Mouse (Mus musculus) hindbrain, embryonic 13.5 days (tissue): ENCODE results near the gene Dnah11. TPM values are rescaled to one million over a fixed set of nuclear protein-coding genes. Genes with fewer than 3 reads are reported as not detected.

ENCODE experiments used
- ATAC-seq: fragments of 200-750 bp; cut with Nextera tagmentation; 2 replicates; pipeline ENCODE4 v1.8.0; 2017; ENCODE audit warnings: moderate TSS enrichment; ENCODE audit not compliant: low FRiP score
- H3K27ac ChIP-seq: fragments of 300-500 bp; sonication (generic); 2 replicates; pipeline ENCODE4 v1.5.1; 2015; ENCODE audit warnings: inconsistent platforms, mild to moderate bottlenecking, moderate library complexity
- H3K27me3 ChIP-seq: fragments of 300-500 bp; sonication (generic); 2 replicates; pipeline ENCODE4 v1.6.1; 2015; ENCODE audit warnings: mild to moderate bottlenecking, inconsistent platforms
- H3K36me3 ChIP-seq: fragments of 300-500 bp; sonication (generic); 2 replicates; pipeline ENCODE4 v1.6.1; 2015; ENCODE audit warnings: mild to moderate bottlenecking, inconsistent platforms
- H3K4me1 ChIP-seq: fragments of 300-500 bp; sonication (generic); replicated peaks from 2 replicates; pipeline ENCODE4 v1.6.1; 2015; ENCODE audit warnings: inconsistent platforms
- H3K4me2 ChIP-seq: fragments of 300-500 bp; sonication (generic); 2 replicates; pipeline ENCODE4 v1.6.1; 2015; ENCODE audit warnings: inconsistent platforms, mild to moderate bottlenecking, moderate library complexity
- H3K4me3 ChIP-seq: fragments of 300-500 bp; sonication (generic); 2 replicates; pipeline ENCODE4 v1.5.1; 2015; ENCODE audit warnings: mild to moderate bottlenecking, inconsistent platforms
- H3K9ac ChIP-seq: fragments of 300-500 bp; sonication (generic); 2 replicates; pipeline ENCODE4 v1.6.1; 2015; ENCODE audit warnings: mild to moderate bottlenecking, inconsistent platforms
- H3K9me3 ChIP-seq: fragments of 300-500 bp; sonication (generic); 2 replicates; pipeline ENCODE4 v1.6.1; 2016; ENCODE audit warnings: inconsistent platforms
- WGBS: fragments of 180-500 bp; shearing (Covaris S2); methylation state at CpG from one replicate; pipeline ENCODE4 v1.1.7; 2015; 5-methylcytosine and 5-hydroxymethylcytosine counted together
- polyA plus RNA-seq: library from polyadenylated mRNA; unstranded; fragments of >200 nt; fragmentation: Nextera tagmentation; extraction: Ambion mirVana; gene quantifications from 2 replicates; pipeline ENCODE4 v1.2.1, GENCODE M21; 2015

The Dnah11 gene
- polyA plus RNA-seq, 1 experiment from 2014 or later: 0.36 TPM

- no peaks in the 10 kb centered on the region for H3K9me3 ChIP-seq
- no peaks in the 10 kb centered on the region for H3K36me3 ChIP-seq
- no peaks in the 10 kb centered on the region for H3K4me1 ChIP-seq
- 87% methylated on average over 3 of the region's 3 CpGs for WGBS
- no peak for ATAC-seq
- H3K4me3 ChIP-seq: no peak overlapping the region
- H3K27ac ChIP-seq: no peak overlapping the region
- H3K4me2 ChIP-seq: no peak overlapping the region
- no peak overlapping the region for H3K9ac ChIP-seq
- H3K27me3 ChIP-seq: no peaks in the 10 kb centered on the region
Measured at GRCm38 (mm10) chr12:117887422-117887821, 311.4 kb downstream of the Dnah11 start.

DNA sequence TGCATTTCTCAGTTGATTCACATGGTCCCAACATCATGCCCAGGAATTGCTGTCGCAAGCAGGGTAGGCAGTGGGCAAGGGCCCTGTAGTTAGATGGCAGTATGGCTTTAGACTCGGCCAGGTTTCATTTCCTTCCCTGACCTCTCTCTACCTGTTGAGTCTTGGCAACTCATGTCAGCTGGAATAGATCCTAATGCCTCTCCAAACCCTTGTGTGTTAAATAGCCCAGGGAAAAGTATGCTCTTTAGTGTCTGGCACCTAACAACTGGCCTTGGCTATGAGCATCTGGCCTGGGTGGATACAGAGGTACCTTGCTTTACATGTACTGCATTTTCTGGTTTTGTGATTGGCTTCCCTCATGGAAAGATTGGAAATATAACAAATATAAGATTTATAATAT, 314.2 kb downstream of the Dnah11 start:
- H3K27me3 ChIP-seq: no peaks in the 10 kb centered on the region
- WGBS: 93% methylated on average over 2 of the region's 2 CpGs
- H3K27ac ChIP-seq: no peak overlapping the region
- H3K4me1 ChIP-seq: no peaks in the 10 kb centered on the region
- H3K36me3 ChIP-seq: no peaks in the 10 kb centered on the region
- no peaks in the 10 kb centered on the region for H3K9me3 ChIP-seq
- no peak for ATAC-seq
- H3K9ac ChIP-seq: no peak overlapping the region
- H3K4me3 ChIP-seq: no peak overlapping the region
- H3K4me2 ChIP-seq: no peak overlapping the region

- H3K9ac ChIP-seq: no peak overlapping the region
- 94% methylated on average over 13 of the region's 13 CpGs for WGBS
Measured at GRCm38 (mm10) chr12:117878341-117878740, 320.5 kb downstream of the Dnah11 start.

DNA sequence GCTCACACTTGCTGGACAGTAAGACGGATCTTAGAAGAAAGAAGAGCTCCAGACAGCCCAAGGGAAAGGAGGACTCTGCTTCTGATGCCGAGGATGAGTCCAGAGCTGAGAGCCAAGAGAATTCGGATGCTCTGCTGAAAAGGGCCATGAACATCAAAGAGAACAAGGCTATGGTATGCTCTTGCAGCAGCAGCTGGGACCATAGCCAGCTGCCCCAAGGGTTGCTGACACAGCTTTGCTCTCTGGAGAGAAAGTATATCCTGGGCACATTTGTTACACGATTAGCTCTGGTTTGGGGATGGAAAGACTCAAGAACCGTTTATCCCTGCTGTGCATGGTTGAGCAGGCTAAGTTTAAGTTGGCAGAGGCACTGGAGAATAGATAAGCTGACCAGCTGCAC, 326.6 kb downstream of the Dnah11 start:
- ATAC-seq: no peak
- H3K9ac ChIP-seq: no peak overlapping the region
- 83% methylated on average over 5 of the region's 5 CpGs for whole genome bisulfite sequencing

More at GRCm38 (mm10) chr12:117878341-117878740, 320.5 kb downstream of the Dnah11 start:
- ATAC-seq: no peak
- Histone ChIP-seq H3K4me3 (no peak overlapping the region), H3K27me3 (no peaks in the 10 kb centered on the region), H3K4me2 (no peak overlapping the region), H3K27ac (no peak overlapping the region), H3K36me3 (0 out of 2 replicates have a peak, but pooled peaks cover 5% of the 10 kb centered on the region), H3K4me1 (no peaks in the 10 kb centered on the region), H3K9me3 (no peaks in the 10 kb centered on the region)

DNA sequence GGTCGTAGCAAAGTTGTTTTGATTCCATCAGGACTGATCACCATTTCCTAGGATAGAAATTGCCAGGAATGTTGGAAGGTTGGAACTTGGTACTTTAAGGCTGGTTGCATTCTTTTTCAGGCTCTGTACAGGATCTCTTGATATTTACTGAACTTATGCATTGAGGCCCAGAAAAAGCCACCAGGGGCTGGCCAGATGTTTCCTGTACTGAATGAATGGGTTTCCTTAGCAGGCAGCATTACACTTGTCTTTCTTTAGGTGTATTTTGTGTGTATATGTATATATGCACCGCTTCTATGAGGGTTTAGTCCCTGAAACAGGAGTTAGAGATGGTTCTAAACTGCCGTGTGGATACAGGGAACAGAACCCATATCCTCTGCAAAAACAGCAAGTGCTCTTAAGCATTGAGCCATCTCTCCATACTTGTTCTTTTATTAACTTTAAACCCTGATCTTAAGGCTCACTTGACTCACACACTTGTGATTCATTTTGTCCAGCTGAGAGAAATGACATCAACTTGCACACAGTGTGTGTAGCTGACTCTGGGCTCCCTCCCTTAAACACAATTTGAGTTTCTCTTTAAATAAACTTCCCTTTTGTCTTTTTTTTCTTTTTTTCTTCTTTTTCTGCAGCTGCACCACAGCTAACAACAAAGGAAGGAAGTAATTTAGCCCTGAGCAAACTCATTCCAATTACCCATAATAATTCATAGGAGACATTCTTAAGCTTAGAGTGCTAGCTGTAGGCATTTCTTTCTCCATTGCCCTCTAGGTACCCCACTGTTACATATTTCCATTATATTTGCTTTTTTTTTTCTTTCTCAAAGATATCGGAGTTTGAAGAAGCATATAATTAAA, 330.9 kb downstream of the Dnah11 start:
- Histone ChIP-seq H3K4me1 (no peaks in the 10 kb centered on the region), H3K9ac (no peak overlapping the region), H3K4me3 (no peak overlapping the region), H3K36me3 (no peaks in the 10 kb centered on the region), H3K27ac (no peak overlapping the region), H3K27me3 (no peaks in the 10 kb centered on the region), H3K4me2 (no peak overlapping the region), H3K9me3 (0 out of 2 replicates have a peak, but pooled peaks cover 8% of the 10 kb centered on the region)
- WGBS: 94% methylated on average over 4 of the region's 4 CpGs
- no peak for ATAC-seq

More for the DNA sequence above, 326.6 kb downstream of the Dnah11 start:
- Histone ChIP-seq H3K27ac (no peak overlapping the region), H3K4me1 (no peaks in the 10 kb centered on the region), H3K4me2 (no peak overlapping the region), H3K9me3 (0 out of 2 replicates have a peak, but pooled peaks cover 8% of the 10 kb centered on the region), H3K27me3 (no peaks in the 10 kb centered on the region), H3K36me3 (0 out of 2 replicates have a peak, but pooled peaks cover 5% of the 10 kb centered on the region), H3K4me3 (no peak overlapping the region)

DNA sequence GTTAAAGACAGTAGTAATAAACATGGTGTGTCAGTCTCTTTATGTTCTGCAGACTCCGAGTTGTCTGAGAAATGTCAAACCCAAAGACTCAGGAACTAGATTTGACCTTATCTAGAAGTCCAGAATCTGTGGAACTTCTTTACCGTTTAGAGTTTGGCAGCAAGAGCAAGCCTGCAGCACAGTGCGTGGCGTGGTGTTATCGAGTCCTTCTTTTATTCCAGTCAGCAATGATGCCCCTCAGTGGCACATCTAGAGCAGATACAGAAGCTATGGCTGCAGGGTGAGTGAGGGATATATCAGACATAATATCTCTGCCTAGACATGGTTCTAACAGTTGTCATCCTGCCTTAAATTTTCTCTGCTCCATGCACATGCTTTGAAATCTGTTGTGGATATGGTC, 336.2 kb downstream of the Dnah11 start:
- H3K4me3 ChIP-seq: no peak overlapping the region
- H3K4me2 ChIP-seq: no peak overlapping the region
- no peak overlapping the region for H3K27ac ChIP-seq
- WGBS: 94% methylated on average over 5 of the region's 5 CpGs
- H3K9ac ChIP-seq: no peak overlapping the region
- no peaks in the 10 kb centered on the region for H3K4me1 ChIP-seq
- no peaks in the 10 kb centered on the region for H3K9me3 ChIP-seq
- no peaks in the 10 kb centered on the region for H3K36me3 ChIP-seq
- no peak for ATAC-seq
- no peaks in the 10 kb centered on the region for H3K27me3 ChIP-seq

GRCm38 (mm10) chr12:117861249-117861648, 337.6 kb downstream of the Dnah11 start:
- no peaks in the 10 kb centered on the region for H3K36me3 ChIP-seq
- H3K4me3 ChIP-seq: no peak overlapping the region
- no peak overlapping the region for H3K27ac ChIP-seq
- H3K4me2 ChIP-seq: no peak overlapping the region
- no peak overlapping the region for H3K9ac ChIP-seq
- H3K9me3 ChIP-seq: no peaks in the 10 kb centered on the region
- no peaks in the 10 kb centered on the region for H3K27me3 ChIP-seq
- no peaks in the 10 kb centered on the region for H3K4me1 ChIP-seq
- no peak for ATAC-seq
- WGBS: 65% methylated on average over 3 of the region's 3 CpGs

DNA sequence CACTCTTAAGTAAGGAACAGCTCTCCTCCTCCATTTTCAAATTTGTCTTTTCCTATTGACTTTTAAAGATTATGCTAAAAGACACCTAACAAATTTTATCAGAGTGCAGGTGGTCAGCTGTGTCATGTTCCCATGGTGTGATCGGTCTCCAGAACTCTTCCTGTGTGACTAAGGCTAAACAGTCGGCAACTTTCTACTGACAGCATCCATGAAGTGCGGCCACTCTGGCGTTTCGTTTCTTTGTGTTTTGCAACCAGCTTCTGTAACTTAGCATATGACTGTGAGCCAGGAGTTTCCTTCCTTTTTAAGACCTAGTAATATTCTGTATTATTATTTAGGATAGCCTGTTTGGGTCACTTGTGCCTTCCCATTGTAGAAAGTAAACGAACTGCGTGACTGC, 338.0 kb downstream of the Dnah11 start:
- ATAC-seq: no peak
- H3K9ac ChIP-seq: no peak overlapping the region
- no peaks in the 10 kb centered on the region for H3K9me3 ChIP-seq
- no peaks in the 10 kb centered on the region for H3K4me1 ChIP-seq
- no peaks in the 10 kb centered on the region for H3K27me3 ChIP-seq
- no peaks in the 10 kb centered on the region for H3K36me3 ChIP-seq
- no peak overlapping the region for H3K27ac ChIP-seq
- H3K4me3 ChIP-seq: no peak overlapping the region
- H3K4me2 ChIP-seq: no peak overlapping the region
- WGBS: 73% methylated on average over 7 of the region's 7 CpGs

GRCm38 (mm10) chr12:117857884-117858283, 341.0 kb downstream of the Dnah11 start:
- WGBS: 89% methylated on average over 6 of the region's 6 CpGs
- Histone ChIP-seq H3K27ac (no peak overlapping the region), H3K4me3 (no peak overlapping the region), H3K9me3 (no peaks in the 10 kb centered on the region), H3K36me3 (no peaks in the 10 kb centered on the region), H3K4me1 (no peaks in the 10 kb centered on the region), H3K27me3 (no peaks in the 10 kb centered on the region), H3K9ac (no peak overlapping the region), H3K4me2 (no peak overlapping the region)
- no peak for ATAC-seq

- H3K27me3 ChIP-seq: no peaks in the 10 kb centered on the region
- no peak overlapping the region for H3K9ac ChIP-seq
- no peaks in the 10 kb centered on the region for H3K36me3 ChIP-seq
- ATAC-seq: no peak
- no peak overlapping the region for H3K4me2 ChIP-seq
- H3K9me3 ChIP-seq: no peaks in the 10 kb centered on the region
- no peak overlapping the region for H3K27ac ChIP-seq
- WGBS: 73% methylated on average over 9 of the region's 9 CpGs
- no peaks in the 10 kb centered on the region for H3K4me1 ChIP-seq
- no peak overlapping the region for H3K4me3 ChIP-seq
Measured at GRCm38 (mm10) chr12:117857023-117857422, 341.8 kb downstream of the Dnah11 start.

DNA sequence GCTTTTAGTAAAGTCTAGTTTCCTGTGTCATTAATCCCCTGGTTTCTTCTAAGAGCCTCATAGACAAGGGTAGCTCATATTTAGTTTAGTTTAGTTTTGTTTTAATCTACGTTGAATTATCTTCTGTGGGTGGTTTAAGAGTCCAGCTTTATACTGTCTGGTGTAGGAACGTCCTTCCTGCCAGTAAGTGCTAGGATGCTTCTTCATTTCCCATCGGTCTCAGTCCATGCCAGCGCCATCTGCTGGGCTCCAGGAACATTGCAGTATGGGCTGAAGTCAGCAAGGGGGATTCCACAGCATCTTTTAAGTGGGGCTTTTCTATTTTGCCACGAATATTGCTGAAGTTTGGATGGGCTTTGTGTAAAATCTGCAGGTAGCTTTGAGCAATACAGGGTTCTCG, 345.5 kb downstream of the Dnah11 start:
- 32% methylated on average over 6 of the region's 6 CpGs for WGBS
- H3K4me1 ChIP-seq: no peaks in the 10 kb centered on the region

DNA sequence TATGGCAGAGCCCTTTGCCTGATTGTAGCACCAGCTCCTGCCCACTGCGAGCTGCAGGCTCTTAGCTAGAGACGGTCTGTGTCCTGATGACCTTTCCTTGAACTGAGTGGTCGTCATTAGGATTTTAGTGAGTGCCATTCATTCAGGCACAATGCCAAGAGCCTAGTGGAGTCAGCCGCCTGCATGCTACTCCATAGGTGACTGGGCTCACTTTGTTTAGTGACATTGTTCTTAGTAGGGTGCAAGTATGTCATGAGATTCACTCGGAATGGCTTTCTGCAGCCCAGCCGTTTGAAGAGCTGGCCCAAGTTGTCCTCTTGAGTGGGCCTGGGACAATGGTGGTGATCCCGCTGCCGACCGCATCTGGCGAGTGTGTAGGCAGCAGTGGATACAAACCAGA, 348.4 kb downstream of the Dnah11 start:
- Histone ChIP-seq H3K9ac (no peak overlapping the region), H3K9me3 (no peaks in the 10 kb centered on the region), H3K4me3 (no peak overlapping the region), H3K4me2 (no peak overlapping the region), H3K27ac (no peak overlapping the region), H3K4me1 (no peaks in the 10 kb centered on the region), H3K27me3 (no peaks in the 10 kb centered on the region), H3K36me3 (no peaks in the 10 kb centered on the region)
- ATAC-seq: no peak
- 18% methylated on average over 10 of the region's 10 CpGs for WGBS

More for the DNA sequence above, 345.5 kb downstream of the Dnah11 start:
- no peak overlapping the region for H3K4me2 ChIP-seq
- H3K9me3 ChIP-seq: no peaks in the 10 kb centered on the region
- no peak overlapping the region for H3K9ac ChIP-seq
- H3K4me3 ChIP-seq: no peak overlapping the region
- no peak for ATAC-seq
- no peaks in the 10 kb centered on the region for H3K36me3 ChIP-seq
- no peaks in the 10 kb centered on the region for H3K27me3 ChIP-seq
- no peak overlapping the region for H3K27ac ChIP-seq

DNA sequence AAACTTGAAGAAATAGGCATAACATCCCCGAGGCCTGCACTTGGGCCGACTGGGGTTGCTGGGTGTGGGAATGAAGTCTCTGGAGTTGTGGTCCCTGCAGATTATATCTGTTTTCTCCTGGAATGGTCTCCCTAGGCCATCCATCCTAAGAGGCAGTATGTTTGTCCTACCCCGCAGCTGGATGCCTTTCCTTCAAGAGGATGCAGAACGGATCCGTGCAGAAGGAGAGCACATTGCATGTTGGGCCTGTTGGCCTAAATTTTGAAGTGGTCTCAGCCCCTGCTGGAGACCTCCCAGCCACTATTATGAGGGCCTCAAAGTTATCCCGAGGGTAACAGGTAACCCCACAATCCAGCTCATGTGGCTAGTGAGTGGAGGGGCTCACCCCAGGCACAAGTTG, 350.2 kb downstream of the Dnah11 start:
- no peak overlapping the region for H3K27ac ChIP-seq
- no peaks in the 10 kb centered on the region for H3K36me3 ChIP-seq
- no peaks in the 10 kb centered on the region; the same call in 1 of the 2 replicates for H3K4me1 ChIP-seq
- WGBS: 95% methylated on average over 6 of the region's 6 CpGs
- ATAC-seq: no peak
- H3K4me3 ChIP-seq: no peak overlapping the region
- no peaks in the 10 kb centered on the region for H3K9me3 ChIP-seq
- H3K27me3 ChIP-seq: peaks cover 8% of the 10 kb centered on the region
- no peak overlapping the region for H3K4me2 ChIP-seq
- no peak overlapping the region for H3K9ac ChIP-seq
